Mouse (Mus musculus): Measurements from ENCODE around the gene Tti1.

The Tti1 gene

GRCm38 (mm10) chr2:157970124-157970523, 58.1 kb downstream of the Tti1 start:
- no peak for DNase-seq

GRCm38 (mm10) chr2:157967856-157968255, 60.4 kb downstream of the Tti1 start:
- no peak for DNase-seq

GRCm38 (mm10) chr2:157957707-157958108, 70.5 kb downstream of the Tti1 start:
- DNase-seq: no peak

- no peak for DNase-seq
Measured at GRCm38 (mm10) chr2:157953978-157954377, 74.3 kb downstream of the Tti1 start.

GRCm38 (mm10) chr2:157944156-157944893, 83.9 kb downstream of the Tti1 start:
- DNase-seq: no peak

- peak; percentile 64 to 69 for DNase-seq
Measured at GRCm38 (mm10) chr2:157943514-157944155, 84.6 kb downstream of the Tti1 start.

- DNase-seq: no peak
Measured at GRCm38 (mm10) chr2:157940586-157941185, 87.5 kb downstream of the Tti1 start.

- DNase-seq: no peak
Measured at GRCm38 (mm10) chr2:157936676-157937075, 91.6 kb downstream of the Tti1 start.

- no peak for DNase-seq
Measured at GRCm38 (mm10) chr2:157935444-157936171, 92.6 kb downstream of the Tti1 start.

GRCm38 (mm10) chr2:157932655-157933054, 95.6 kb downstream of the Tti1 start:
- DNase-seq: no peak
